Mouse (Mus musculus): ENCODE measurements at regions not wholly inside any gene's neighbourhood (a gene's known extent, or its start where the extent isn't known, plus 50 kb on each side); places are given as distances from the start of the nearest gene placed in this dataset.
A peak's percentile ranks its signal among the peaks of the same experiment; 100 is the strongest.

GRCm38 (mm10) chr16:29963284-29963683, 100.9 kb upstream of the Hes1 start:
- ATAC-seq (ENCODE audit: insufficient number of reproducible peaks, low FRiP score, low TSS enrichment, low read depth), result no peak
- H3K36me3 ChIP-seq, result no peaks in the 10 kb centered on the region
- no peak overlapping the region for H3K4me3 ChIP-seq (replicated peaks)
- H3K9me3 ChIP-seq (replicated peaks), result no peaks in the 10 kb centered on the region
- H3K9ac ChIP-seq, result no peak overlapping the region
- no peaks in the 10 kb centered on the region for H3K27me3 ChIP-seq
- peaks cover 16% of the 10 kb centered on the region; the same call in 1 of the 2 replicates for H3K4me1 ChIP-seq
- no peak overlapping the region for H3K4me2 ChIP-seq (replicated peaks)
- no peak overlapping the region for H3K27ac ChIP-seq (replicated peaks)
- WGBS, result 29% methylated on average over 4 of the region's 4 CpGs

GRCm38 (mm10) chr16:29964563-29964962, 99.6 kb upstream of the Hes1 start:
- Histone ChIP-seq H3K4me1 (peaks cover 19% of the 10 kb centered on the region), H3K27me3 (no peaks in the 10 kb centered on the region), H3K4me3 (replicated peaks) (no peak overlapping the region), H3K4me2 (replicated peaks) (no peak overlapping the region), H3K36me3 (no peaks in the 10 kb centered on the region), H3K9ac (no peak overlapping the region), H3K27ac (replicated peaks) (no peak overlapping the region), H3K9me3 (replicated peaks) (no peaks in the 10 kb centered on the region)
- no peak for ATAC-seq (ENCODE audit: insufficient number of reproducible peaks, low FRiP score, low TSS enrichment, low read depth)
- WGBS, result 82% methylated on average over 8 of the region's 8 CpGs

GRCm38 (mm10) chr16:29968743-29969142, 95.4 kb upstream of the Hes1 start:
- no peak overlapping the region for H3K4me3 ChIP-seq (replicated peaks)
- H3K36me3 ChIP-seq, result no peaks in the 10 kb centered on the region
- H3K27me3 ChIP-seq, result no peaks in the 10 kb centered on the region
- no peaks in the 10 kb centered on the region for H3K9me3 ChIP-seq (replicated peaks)
- H3K27ac ChIP-seq (replicated peaks), result no peak overlapping the region
- no peak overlapping the region for H3K9ac ChIP-seq
- ATAC-seq (ENCODE audit: insufficient number of reproducible peaks, low FRiP score, low TSS enrichment, low read depth), result no peak
- H3K4me1 ChIP-seq, result peaks cover 19% of the 10 kb centered on the region
- 34% methylated on average over 5 of the region's 5 CpGs for WGBS
- H3K4me2 ChIP-seq (replicated peaks), result no peak overlapping the region

GRCm38 (mm10) chr16:29972741-29973141, 91.4 kb upstream of the Hes1 start:
- no peak overlapping the region for H3K4me2 ChIP-seq (replicated peaks)
- ATAC-seq (ENCODE audit: insufficient number of reproducible peaks, low FRiP score, low TSS enrichment, low read depth), result no peak
- no peak overlapping the region; the same call in 1 of the 2 replicates for H3K27ac ChIP-seq (replicated peaks)
- H3K36me3 ChIP-seq, result no peaks in the 10 kb centered on the region
- H3K9ac ChIP-seq, result no peak overlapping the region
- H3K4me3 ChIP-seq (replicated peaks), result no peak overlapping the region
- WGBS, result 56% methylated on average over 1 of the region's 1 CpGs
- no peaks in the 10 kb centered on the region for H3K9me3 ChIP-seq (replicated peaks)
- peaks cover 33% of the 10 kb centered on the region for H3K4me1 ChIP-seq
- no peaks in the 10 kb centered on the region for H3K27me3 ChIP-seq

GRCm38 (mm10) chr16:29973250-29973649, 90.9 kb upstream of the Hes1 start:
- no peaks in the 10 kb centered on the region for H3K27me3 ChIP-seq
- H3K4me1 ChIP-seq, result peaks cover 38% of the 10 kb centered on the region
- no peaks in the 10 kb centered on the region for H3K36me3 ChIP-seq
- no peak overlapping the region for H3K9ac ChIP-seq
- H3K27ac ChIP-seq (replicated peaks), result no peak overlapping the region; the same call in 1 of the 2 replicates
- H3K9me3 ChIP-seq (replicated peaks), result no peaks in the 10 kb centered on the region
- no peak for ATAC-seq (ENCODE audit: insufficient number of reproducible peaks, low FRiP score, low TSS enrichment, low read depth)
- WGBS, result 39% methylated on average over 7 of the region's 7 CpGs
- H3K4me3 ChIP-seq (replicated peaks), result no peak overlapping the region
- no peak overlapping the region for H3K4me2 ChIP-seq (replicated peaks)

- H3K9me3 ChIP-seq (replicated peaks), result no peaks in the 10 kb centered on the region
- no peak overlapping the region for H3K9ac ChIP-seq
- H3K27ac ChIP-seq (replicated peaks), result no peak overlapping the region
- no peaks in the 10 kb centered on the region for H3K36me3 ChIP-seq
- H3K4me2 ChIP-seq (replicated peaks), result no peak overlapping the region
- no peak for ATAC-seq (ENCODE audit: insufficient number of reproducible peaks, low FRiP score, low TSS enrichment, low read depth)
- 79% methylated on average over 3 of the region's 3 CpGs for WGBS
- peaks cover 55% of the 10 kb centered on the region for H3K4me1 ChIP-seq
- no peaks in the 10 kb centered on the region for H3K27me3 ChIP-seq
- H3K4me3 ChIP-seq (replicated peaks), result no peak overlapping the region
Measured at GRCm38 (mm10) chr16:29975800-29976199, 88.4 kb upstream of the Hes1 start.

GRCm38 (mm10) chr16:29977011-29977410, 87.2 kb upstream of the Hes1 start:
- no peak overlapping the region for H3K9ac ChIP-seq
- H3K4me1 ChIP-seq, result peaks cover 55% of the 10 kb centered on the region
- no peaks in the 10 kb centered on the region for H3K36me3 ChIP-seq
- no peaks in the 10 kb centered on the region for H3K9me3 ChIP-seq (replicated peaks)
- no peaks in the 10 kb centered on the region for H3K27me3 ChIP-seq
- ATAC-seq (ENCODE audit: insufficient number of reproducible peaks, low FRiP score, low TSS enrichment, low read depth), result no peak
- peak overlapping the region; percentile 56; the same call in 1 of the 2 replicates for H3K27ac ChIP-seq (replicated peaks)
- 57% methylated on average over 3 of the region's 3 CpGs for WGBS
- H3K4me3 ChIP-seq (replicated peaks), result no peak overlapping the region
- H3K4me2 ChIP-seq (replicated peaks), result no peak overlapping the region

- Histone ChIP-seq H3K4me1 (peaks cover 51% of the 10 kb centered on the region), H3K9ac (no peak overlapping the region), H3K36me3 (no peaks in the 10 kb centered on the region), H3K4me3 (replicated peaks) (no peak overlapping the region), H3K9me3 (replicated peaks) (no peaks in the 10 kb centered on the region), H3K27ac (replicated peaks) (peak overlapping the region; percentile 19; the same call in 1 of the 2 replicates), H3K27me3 (no peaks in the 10 kb centered on the region), H3K4me2 (replicated peaks) (no peak overlapping the region)
- WGBS, result 49% methylated on average over 8 of the region's 8 CpGs
- peak; percentile 67 for ATAC-seq (ENCODE audit: insufficient number of reproducible peaks, low FRiP score, low TSS enrichment, low read depth)
Measured at GRCm38 (mm10) chr16:29977711-29978110, 86.5 kb upstream of the Hes1 start.

- H3K27me3 ChIP-seq, result no peaks in the 10 kb centered on the region
- no peaks in the 10 kb centered on the region for H3K9me3 ChIP-seq (replicated peaks)
- H3K4me3 ChIP-seq (replicated peaks), result no peak overlapping the region
- H3K4me1 ChIP-seq, result peaks cover 39% of the 10 kb centered on the region
- H3K4me2 ChIP-seq (replicated peaks), result no peak overlapping the region
- no peak overlapping the region for H3K9ac ChIP-seq
- no peak overlapping the region for H3K27ac ChIP-seq (replicated peaks)
- WGBS, result 58% methylated on average over 7 of the region's 7 CpGs
- H3K36me3 ChIP-seq, result no peaks in the 10 kb centered on the region
- no peak for ATAC-seq (ENCODE audit: insufficient number of reproducible peaks, low FRiP score, low TSS enrichment, low read depth)
Measured at GRCm38 (mm10) chr16:29979066-29979465, 85.1 kb upstream of the Hes1 start.

GRCm38 (mm10) chr16:29981543-29981942, 82.6 kb upstream of the Hes1 start:
- H3K4me1 ChIP-seq, result peaks cover 36% of the 10 kb centered on the region
- H3K36me3 ChIP-seq, result no peaks in the 10 kb centered on the region
- no peaks in the 10 kb centered on the region for H3K27me3 ChIP-seq
- no peak overlapping the region for H3K27ac ChIP-seq (replicated peaks)
- 68% methylated on average over 7 of the region's 7 CpGs for WGBS
- no peaks in the 10 kb centered on the region for H3K9me3 ChIP-seq (replicated peaks)
- H3K4me3 ChIP-seq (replicated peaks), result no peak overlapping the region
- H3K9ac ChIP-seq, result no peak overlapping the region
- no peak overlapping the region for H3K4me2 ChIP-seq (replicated peaks)
- no peak for ATAC-seq (ENCODE audit: insufficient number of reproducible peaks, low FRiP score, low TSS enrichment, low read depth)

GRCm38 (mm10) chr16:29982224-29982785, 81.9 kb upstream of the Hes1 start:
- Histone ChIP-seq H3K27ac (replicated peaks) (no peak overlapping the region), H3K9me3 (replicated peaks) (no peaks in the 10 kb centered on the region), H3K4me3 (replicated peaks) (no peak overlapping the region), H3K9ac (no peak overlapping the region), H3K27me3 (no peaks in the 10 kb centered on the region), H3K4me1 (peaks cover 31% of the 10 kb centered on the region), H3K36me3 (no peaks in the 10 kb centered on the region), H3K4me2 (replicated peaks) (no peak overlapping the region)
- WGBS, result 88% methylated on average over 8 of the region's 8 CpGs
- ATAC-seq (ENCODE audit: insufficient number of reproducible peaks, low FRiP score, low TSS enrichment, low read depth), result no peak

GRCm38 (mm10) chr16:29983161-29983560, 81.0 kb upstream of the Hes1 start:
- Histone ChIP-seq H3K27me3 (no peaks in the 10 kb centered on the region), H3K9me3 (replicated peaks) (no peaks in the 10 kb centered on the region), H3K36me3 (no peaks in the 10 kb centered on the region), H3K27ac (replicated peaks) (no peak overlapping the region), H3K9ac (no peak overlapping the region), H3K4me2 (replicated peaks) (no peak overlapping the region), H3K4me1 (peaks cover 23% of the 10 kb centered on the region), H3K4me3 (replicated peaks) (no peak overlapping the region)
- no peak for ATAC-seq (ENCODE audit: insufficient number of reproducible peaks, low FRiP score, low TSS enrichment, low read depth)
- 71% methylated on average over 7 of the region's 7 CpGs for WGBS

Data from embryonic facial prominence, embryonic 15.5 days (tissue).